Mouse (Mus musculus) stomach, postnatal 0 days (tissue): ENCODE results near the gene Bud23. TPM values are rescaled to one million over a fixed set of nuclear protein-coding genes. Genes with fewer than 3 reads are reported as not detected.
A peak's percentile ranks its signal among the peaks of the same experiment; 100 is the strongest.
"Not testable (repeated sequence)": the region's sequence is repeated elsewhere in the genome, so short reads cannot be mapped to it uniquely, and the experiment has no call there.

ENCODE experiments used
- ATAC-seq: fragments of 200-750 bp; cut with Nextera tagmentation; 2 replicates; pipeline ENCODE4 v1.8.0; 2017; ENCODE audit not compliant: low FRiP score, low TSS enrichment
- DNase-seq: peaks from one replicate; pipeline ENCODE4 v3.0.0-alpha.2; 2016; ENCODE audit warnings: low spot score
- H3K27ac ChIP-seq: fragments of 300-500 bp; sonication (generic); replicated peaks from 2 replicates; pipeline ENCODE4 v1.5.1; 2014; ENCODE audit warnings: mild to moderate bottlenecking, control low read depth
- H3K27me3 ChIP-seq: fragments of 300-500 bp; sonication (generic); 2 replicates; pipeline ENCODE4 v1.6.1; 2014; ENCODE audit warnings: low read length; ENCODE audit not compliant: control insufficient read depth, insufficient read depth
- H3K36me3 ChIP-seq: fragments of 300-500 bp; sonication (generic); 2 replicates; pipeline ENCODE4 v1.6.1; 2014; ENCODE audit warnings: low read length, mixed read lengths; ENCODE audit not compliant: control insufficient read depth, insufficient read depth
- H3K4me1 ChIP-seq: fragments of 300-500 bp; sonication (generic); replicated peaks from 2 replicates; pipeline ENCODE4 v1.6.1; 2014; ENCODE audit warnings: antibody characterized with exemption; ENCODE audit not compliant: control insufficient read depth, insufficient read depth
- H3K4me2 ChIP-seq: fragments of 300-500 bp; sonication (generic); replicated peaks from 2 replicates; pipeline ENCODE4 v1.6.1; 2014; ENCODE audit warnings: low read depth, mild to moderate bottlenecking, control low read depth, moderate library complexity
- H3K4me3 ChIP-seq: fragments of 300-500 bp; sonication (generic); 2 replicates; pipeline ENCODE4 v1.5.1; 2014; ENCODE audit warnings: low read depth, low read length, control low read depth
- H3K9ac ChIP-seq: fragments of 300-500 bp; sonication (generic); 2 replicates; pipeline ENCODE4 v1.6.1; 2014; ENCODE audit warnings: mild to moderate bottlenecking, low read length, control low read depth, mixed read lengths
- H3K9me3 ChIP-seq: fragments of 300-500 bp; sonication (generic); 2 replicates; pipeline ENCODE4 v1.6.1; 2016; ENCODE audit warnings: low read length; ENCODE audit not compliant: control insufficient read depth
- CTCF ChIP-seq: IDR thresholded peaks from 2 replicates; pipeline ENCODE4 v1.5.1; 2016; ENCODE audit warnings: antibody characterized with exemption, low read depth, mild to moderate bottlenecking, moderate library complexity
- EP300 ChIP-seq: optimal IDR thresholded peaks from 2 replicates; pipeline ENCODE3; 2016; ENCODE audit warnings: antibody characterized with exemption
- WGBS: fragments of 180-500 bp; shearing (Covaris S2); extraction: QIAGEN DNeasy Blood & Tissue Kit; methylation state at CpG from one replicate; pipeline ENCODE4 v1.1.7; 2014; 5-methylcytosine and 5-hydroxymethylcytosine counted together
- polyA plus RNA-seq: library from polyadenylated mRNA; unstranded; fragments of >200 nt; fragmentation: Nextera tagmentation; extraction: Ambion mirVana; gene quantifications from 2 replicates; pipeline ENCODE4 v1.2.1, GENCODE M21; 2015

Bud23 gene
- polyA plus RNA-seq, result 46.8 and 51.9 TPM in 2 replicates

DNA sequence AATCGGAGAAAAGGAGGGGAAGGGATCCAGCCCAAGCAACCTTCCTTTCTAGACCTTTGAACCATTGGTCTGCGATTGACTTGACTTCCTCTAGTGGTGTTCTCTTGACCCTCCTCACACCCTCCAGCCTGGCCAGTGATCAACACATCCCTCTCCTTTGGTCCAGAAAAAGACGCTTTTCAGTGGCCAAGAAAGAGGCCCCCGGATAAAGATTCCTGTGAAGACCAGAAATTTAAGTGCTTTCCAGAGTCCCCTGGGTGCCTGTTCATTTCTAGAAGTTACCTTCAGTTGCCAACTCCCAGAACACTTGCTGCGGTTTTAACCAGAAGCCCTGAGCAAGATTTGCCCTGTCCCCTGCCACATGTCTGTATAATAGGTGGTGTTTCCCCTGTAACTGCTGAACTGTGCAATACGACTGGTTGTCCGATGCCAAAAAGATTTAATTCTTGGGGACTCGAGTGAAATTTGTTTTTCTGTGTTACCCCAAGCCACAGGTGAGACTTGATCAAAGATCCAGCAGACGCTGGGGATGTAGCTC is at the start of gene Bud23:
Gene Bud23 (minus strand): TSS at position 51 of the 538 bp plus-strand sequence.
- H3K4me1 ChIP-seq, H3K9me3 ChIP-seq, ATAC-seq, H3K27me3 ChIP-seq, DNase-seq, H3K36me3 ChIP-seq: not testable (repeated sequence)
- H3K4me2 ChIP-seq, result peak within 1 kb of the TSS; percentile 97
- peak within 1 kb of the TSS; percentile 78 for H3K27ac ChIP-seq
- H3K9ac ChIP-seq, result peak within 1 kb of the TSS; percentile 84
- H3K4me3 ChIP-seq, result peak within 1 kb of the TSS; percentile 91
- WGBS, result 70% methylated on average over 9 of the region's 9 CpGs

DNA sequence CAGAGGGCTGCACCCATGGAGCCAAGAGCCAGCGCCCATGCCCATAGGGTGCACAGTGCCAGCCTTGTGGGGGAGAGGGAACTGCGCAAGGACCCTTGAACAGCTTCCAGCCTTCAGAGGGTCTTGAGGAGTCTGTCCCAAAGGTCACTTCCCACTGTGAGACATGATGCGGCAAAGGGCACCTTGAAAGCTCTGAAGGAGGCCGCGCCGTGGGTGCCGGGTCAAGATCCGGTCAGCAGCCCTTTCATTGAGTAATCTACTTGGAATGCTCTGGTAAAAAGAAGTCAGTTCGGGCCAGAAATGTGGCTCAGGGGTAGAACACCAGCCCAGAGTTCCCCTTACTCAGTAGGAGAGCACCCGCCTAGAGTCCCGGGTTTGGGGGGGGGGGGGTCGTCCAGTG is 49.0 kb upstream of the Bud23 start:
- H3K9me3 ChIP-seq, result no peaks in the 10 kb centered on the region
- H3K9ac ChIP-seq, result no peak overlapping the region
- H3K36me3 ChIP-seq, result no peaks in the 10 kb centered on the region
- no peak overlapping the region for H3K27ac ChIP-seq
- no peak for ATAC-seq
- 0 out of 2 replicates have a peak, but pooled peaks cover 2% of the 10 kb centered on the region for H3K4me1 ChIP-seq
- 85% methylated on average over 10 of the region's 12 CpGs for WGBS
- DNase-seq, result no peak
- H3K4me3 ChIP-seq, result no peak overlapping the region
- no peak overlapping the region for H3K4me2 ChIP-seq
- TF ChIP-seq CTCF (no peak), EP300 (no peak)
- H3K27me3 ChIP-seq, result no peaks in the 10 kb centered on the region

DNA sequence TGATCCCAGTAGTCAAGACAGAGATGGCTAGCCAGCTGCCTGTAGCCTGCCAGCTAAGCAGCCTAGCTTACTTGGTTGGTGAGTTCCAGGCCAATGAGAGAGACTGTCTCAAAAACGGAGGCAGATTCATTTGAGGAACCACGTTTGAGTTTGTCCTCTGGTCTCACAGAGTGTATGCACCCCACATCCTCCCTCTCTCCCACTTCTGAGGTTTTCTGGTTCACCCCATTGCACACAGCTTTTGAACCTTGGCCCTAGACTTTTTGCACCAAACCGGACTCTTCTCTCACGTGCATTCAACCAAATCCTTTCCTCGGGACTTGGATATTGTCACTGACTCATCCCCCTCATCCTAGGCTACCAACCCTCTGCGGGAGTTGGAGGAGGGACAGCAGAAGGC is 45.2 kb upstream of the Bud23 start:
- H3K9me3 ChIP-seq, result no peaks in the 10 kb centered on the region
- no peaks in the 10 kb centered on the region for H3K36me3 ChIP-seq
- 65% methylated on average over 6 of the region's 6 CpGs for WGBS
- no peak overlapping the region for H3K27ac ChIP-seq
- no peak overlapping the region for H3K4me3 ChIP-seq
- H3K4me1 ChIP-seq, result no peaks in the 10 kb centered on the region
- ATAC-seq (no peak), DNase-seq (no peak)
- no peak overlapping the region for H3K4me2 ChIP-seq
- no peaks in the 10 kb centered on the region; the same call in 1 of the 2 replicates for H3K27me3 ChIP-seq
- H3K9ac ChIP-seq, result no peak overlapping the region
- no peak for TF ChIP-seq CTCF
- TF ChIP-seq EP300, result no peak

DNA sequence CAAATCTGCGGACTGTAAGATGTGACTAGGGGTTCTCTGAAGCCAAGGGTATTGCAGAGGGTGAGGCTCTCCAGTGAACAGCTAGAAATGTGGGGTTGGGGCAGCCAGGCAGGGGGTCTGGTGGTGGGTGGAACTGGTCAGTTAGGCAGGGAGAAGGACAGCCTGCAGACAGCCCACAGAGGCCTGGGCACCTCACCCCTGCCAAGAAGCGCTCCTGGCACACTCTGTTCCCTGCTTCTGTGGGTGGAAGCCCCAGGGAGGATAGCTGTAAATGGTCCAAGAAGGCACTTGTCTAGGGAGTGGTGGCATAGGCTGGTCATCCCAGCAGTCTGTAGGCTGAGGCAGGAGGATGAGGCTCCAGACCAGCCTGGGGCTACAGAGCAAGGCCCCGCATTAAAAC is 44.7 kb upstream of the Bud23 start:
- WGBS, result 81% methylated on average over 3 of the region's 3 CpGs
- H3K27me3 ChIP-seq, result no peaks in the 10 kb centered on the region; the same call in 1 of the 2 replicates

DNA sequence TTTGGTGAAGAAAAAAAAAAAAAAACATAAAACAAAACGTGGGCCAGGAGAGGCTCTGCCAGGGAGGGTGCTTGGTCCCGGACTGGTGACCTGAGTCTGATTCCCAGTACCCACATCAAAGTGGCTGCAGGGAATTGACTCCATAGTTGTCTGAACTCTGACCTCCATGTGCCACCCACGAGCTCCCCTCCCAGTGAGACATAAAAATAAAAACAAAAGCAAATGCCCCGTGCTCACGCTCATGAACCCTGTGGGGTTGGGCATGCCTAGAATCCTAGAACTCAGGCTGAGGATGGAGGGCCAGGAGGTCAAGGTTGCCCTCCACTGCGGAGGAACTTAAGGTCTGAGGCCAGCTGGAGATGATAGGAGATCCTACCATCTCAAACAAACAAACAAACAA is 44.3 kb upstream of the Bud23 start:
- 57% methylated on average over 6 of the region's 6 CpGs for WGBS
- ATAC-seq, result no peak
- Histone ChIP-seq H3K4me1 (no peaks in the 10 kb centered on the region), H3K27ac (no peak overlapping the region), H3K4me3 (no peak overlapping the region), H3K36me3 (no peaks in the 10 kb centered on the region), H3K4me2 (no peak overlapping the region), H3K9ac (no peak overlapping the region), H3K27me3 (no peaks in the 10 kb centered on the region; the same call in 1 of the 2 replicates), H3K9me3 (no peaks in the 10 kb centered on the region)
- TF ChIP-seq CTCF (no peak), EP300 (no peak)
- DNase-seq, result no peak

More for the DNA sequence above, 44.7 kb upstream of the Bud23 start:
- Histone ChIP-seq H3K9ac (no peak overlapping the region), H3K9me3 (no peaks in the 10 kb centered on the region), H3K4me2 (no peak overlapping the region), H3K27ac (no peak overlapping the region), H3K4me3 (no peak overlapping the region), H3K36me3 (no peaks in the 10 kb centered on the region), H3K4me1 (no peaks in the 10 kb centered on the region)
- no peak for ATAC-seq
- TF ChIP-seq EP300 (no peak), CTCF (no peak)
- no peak for DNase-seq

DNA sequence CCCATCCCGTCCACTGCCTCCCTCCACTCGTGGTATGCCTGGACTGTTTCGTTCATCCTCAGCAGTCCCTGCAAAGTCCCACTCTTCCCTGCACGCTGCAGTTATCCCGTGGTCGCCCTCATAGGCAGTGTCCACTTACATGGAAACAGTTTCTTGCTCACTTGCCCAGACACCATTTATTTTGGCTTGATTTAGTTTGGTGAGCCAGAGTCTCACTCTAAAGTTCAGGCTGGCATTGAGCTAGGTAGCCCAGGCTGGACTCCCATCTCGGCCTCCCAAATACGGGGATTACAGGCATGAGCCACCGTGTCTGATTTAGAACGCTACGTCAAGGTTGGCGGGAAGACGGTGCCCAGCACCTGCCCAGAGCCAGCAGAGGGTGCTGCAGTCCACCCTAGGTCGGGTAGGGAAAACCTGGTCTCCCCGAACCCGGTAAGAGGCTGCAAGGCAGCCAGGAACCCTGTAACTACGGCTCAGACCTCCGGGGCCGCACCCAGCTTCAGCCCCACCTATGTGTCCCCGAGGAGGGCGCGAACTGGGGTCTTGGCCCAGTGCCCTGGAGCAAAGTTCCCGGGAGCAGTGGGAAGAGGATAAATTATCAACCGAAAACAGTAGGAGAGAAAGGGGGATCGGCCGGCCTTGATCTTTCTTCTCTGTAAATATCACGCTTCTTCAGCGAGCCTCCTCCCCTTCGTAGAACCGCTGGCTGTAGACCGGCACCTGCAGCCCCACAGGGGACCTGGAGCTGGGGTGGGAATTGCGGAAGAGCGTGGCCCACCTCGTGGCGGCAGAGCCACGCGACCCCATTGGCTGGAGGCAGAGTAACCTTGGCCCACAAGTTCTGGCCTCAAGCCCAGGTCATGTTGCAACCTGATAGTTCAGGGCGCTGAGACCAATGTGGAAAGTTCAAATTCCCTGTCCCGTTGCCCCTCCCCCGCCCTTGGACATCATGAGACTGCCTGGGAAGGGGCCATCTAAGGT is 43.1 kb upstream of the Bud23 start:
- Histone ChIP-seq H3K9me3 (no peaks in the 10 kb centered on the region), H3K4me1 (no peaks in the 10 kb centered on the region), H3K27ac (no peak overlapping the region), H3K27me3 (no peaks in the 10 kb centered on the region; the same call in 1 of the 2 replicates), H3K4me2 (peak overlapping the region; percentile 85), H3K36me3 (no peaks in the 10 kb centered on the region), H3K4me3 (peak overlapping the region; percentile 47), H3K9ac (peak overlapping the region; percentile 31; the same call in 1 of the 2 replicates)
- TF ChIP-seq EP300, result no peak
- peak; percentile 77 for TF ChIP-seq CTCF
- DNase-seq, result peak; percentile 75
- ATAC-seq, result peak; percentile 50
- 8% methylated on average over 40 of the region's 40 CpGs for whole genome bisulfite sequencing
